Mouse (Mus musculus): Measurements from ENCODE around the gene Topbp1. TPM values are rescaled to one million over a fixed set of nuclear protein-coding genes. Genes with fewer than 3 reads are reported as not detected.

Topbp1 gene
- total RNA-seq (2021) = 10 to 100 TPM; 26.1 to 29.5 TPM
- long read RNA-seq, full-length matches to known transcripts = 8 of 11 reads
- long read RNA-seq, partial matches to known transcripts = 2 of 11 reads
- long read RNA-seq, other reads (novel, unspliced or antisense) = 1 of 11 reads

- DNase-seq (ENCODE audit: low spot score in 2 of 2) = peak; percentile 90 to 94
Measured at GRCm38 (mm10) chr9:103304927-103305326, at the start of gene Topbp1, which contains the start of gene 1300017J02Rik. Gene Topbp1, plus strand, starts transcription at chr9:103305215. Gene 1300017J02Rik, minus strand, starts transcription at chr9:103305082.

GRCm38 (mm10) chr9:103265778-103266177, 39.2 kb upstream of the Topbp1 start:
- no peak for DNase-seq (ENCODE audit: low spot score in 2 of 2)

- DNase-seq (ENCODE audit: low spot score in 2 of 2) = no peak
Measured at GRCm38 (mm10) chr9:103271104-103271503, 33.9 kb upstream of the Topbp1 start.

GRCm38 (mm10) chr9:103274819-103275218, 30.2 kb upstream of the Topbp1 start:
- no peak for DNase-seq (ENCODE audit: low spot score in 2 of 2)

GRCm38 (mm10) chr9:103275676-103276075, 29.3 kb upstream of the Topbp1 start:
- no peak for DNase-seq (ENCODE audit: low spot score in 2 of 2)

- no peak for DNase-seq (ENCODE audit: low spot score in 2 of 2)
Measured at GRCm38 (mm10) chr9:103276876-103277275, 28.1 kb upstream of the Topbp1 start.

GRCm38 (mm10) chr9:103286396-103286795, 18.6 kb upstream of the Topbp1 start:
- DNase-seq (ENCODE audit: low spot score in 2 of 2) = no peak

- no peak for DNase-seq (ENCODE audit: low spot score in 2 of 2)
Measured at GRCm38 (mm10) chr9:103286901-103287422, 18.1 kb upstream of the Topbp1 start.

GRCm38 (mm10) chr9:103287840-103288488, 17.1 kb upstream of the Topbp1 start:
- DNase-seq (ENCODE audit: low spot score in 2 of 2) = no peak

- no peak for DNase-seq (ENCODE audit: low spot score in 2 of 2)
Measured at GRCm38 (mm10) chr9:103288489-103289180, 16.4 kb upstream of the Topbp1 start.

- DNase-seq (ENCODE audit: low spot score in 2 of 2) = no peak
Measured at GRCm38 (mm10) chr9:103294507-103294906, 10.5 kb upstream of the Topbp1 start.

- no peak for DNase-seq (ENCODE audit: low spot score in 2 of 2)
Measured at GRCm38 (mm10) chr9:103301086-103301485, 3.9 kb upstream of the Topbp1 start.

- no peak for DNase-seq (ENCODE audit: low spot score in 2 of 2)
Measured at GRCm38 (mm10) chr9:103302239-103302638, 2.8 kb upstream of the Topbp1 start.

- DNase-seq (ENCODE audit: low spot score in 2 of 2) = peak; percentile 73 to 77
Measured at GRCm38 (mm10) chr9:103302666-103303065, 2.3 kb upstream of the Topbp1 start.

- peak in 1 of 2 experiments; percentile 39 for DNase-seq (ENCODE audit: low spot score in 2 of 2)
Measured at GRCm38 (mm10) chr9:103305332-103306041, 472 bp downstream of the Topbp1 start.

GRCm38 (mm10) chr9:103309832-103310231, 4.8 kb downstream of the Topbp1 start:
- no peak for DNase-seq (ENCODE audit: low spot score in 2 of 2)

GRCm38 (mm10) chr9:103324678-103325077, 19.7 kb downstream of the Topbp1 start:
- DNase-seq (ENCODE audit: low spot score in 2 of 2) = no peak

GRCm38 (mm10) chr9:103326449-103326848, 21.4 kb downstream of the Topbp1 start:
- DNase-seq (ENCODE audit: low spot score in 2 of 2) = no peak

GRCm38 (mm10) chr9:103332663-103333062, 27.6 kb downstream of the Topbp1 start:
- DNase-seq (ENCODE audit: low spot score in 2 of 2) = no peak

- DNase-seq (ENCODE audit: low spot score in 2 of 2) = no peak
Measured at GRCm38 (mm10) chr9:103336912-103337311, 31.9 kb downstream of the Topbp1 start.

- DNase-seq (ENCODE audit: low spot score in 2 of 2) = no peak
Measured at GRCm38 (mm10) chr9:103347045-103347444, 42.0 kb downstream of the Topbp1 start.

Data from layer of hippocampus, postnatal 10 days (tissue).